Mouse (Mus musculus): ENCODE data around the gene Wfdc10. TPM values are rescaled to one million over a fixed set of nuclear protein-coding genes. Genes with fewer than 3 reads are reported as not detected.
"Not testable (repeated sequence)": the region's sequence is repeated elsewhere in the genome, so short reads cannot be mapped to it uniquely, and the experiment has no call there.

The Wfdc10 gene
- polyA plus RNA-seq (2016; fragmentation: Nextera tagmentation; extraction: Ambion mirVana): not detected in 2 replicates

- WGBS: 16% methylated on average over 11 of the region's 11 CpGs
- DNase-seq (ENCODE audit: low spot score): peak; percentile 72
- Histone ChIP-seq H3K27ac (replicated peaks) (no peak within 1 kb of the TSS), H3K4me3 (no peak within 1 kb of the TSS), H3K36me3 (replicated peaks) (no peaks in the 10 kb centered on the region), H3K27me3 (replicated peaks; ENCODE audit: low read depth, poor library complexity, severe bottlenecking) (no peaks in the 10 kb centered on the region), H3K9me3 (no peaks in the 10 kb centered on the region), H3K4me1 (no peaks in the 10 kb centered on the region)
Observed at GRCm38 (mm10) chr2:164655858-164656257, at the start of gene Wfdc10. Wfdc10 (plus strand) TSS chr2:164656046.

GRCm38 (mm10) chr2:164608781-164609180 lies 47.1 kb upstream of the Wfdc10 start:
- 80% methylated on average over 6 of the region's 6 CpGs for WGBS
- no peak overlapping the region for H3K4me3 ChIP-seq

GRCm38 (mm10) chr2:164613471-164613870 lies 42.4 kb upstream of the Wfdc10 start, which contains the start of the genes Wfdc6b and Wfdc8:
Wfdc6b (plus strand) TSS chr2:164613522.
Wfdc8 (minus strand) TSS chr2:164613626.
- H3K27ac ChIP-seq (replicated peaks); H3K27me3 ChIP-seq (replicated peaks; ENCODE audit: low read depth, poor library complexity, severe bottlenecking); H3K36me3 ChIP-seq (replicated peaks); H3K4me3 ChIP-seq; H3K9me3 ChIP-seq; DNase-seq (ENCODE audit: low spot score); H3K4me1 ChIP-seq: not testable (repeated sequence)
- 65% methylated on average over 8 of the region's 8 CpGs for WGBS

More at GRCm38 (mm10) chr2:164608781-164609180, 47.1 kb upstream of the Wfdc10 start:
- no peaks in the 10 kb centered on the region for H3K9me3 ChIP-seq
- H3K27ac ChIP-seq (replicated peaks): no peak overlapping the region
- no peaks in the 10 kb centered on the region for H3K36me3 ChIP-seq (replicated peaks)
- no peaks in the 10 kb centered on the region for H3K27me3 ChIP-seq (replicated peaks; ENCODE audit: low read depth, poor library complexity, severe bottlenecking)
- no peaks in the 10 kb centered on the region for H3K4me1 ChIP-seq
- no peak for DNase-seq (ENCODE audit: low spot score)

- H3K4me3 ChIP-seq: no peak overlapping the region
- H3K27ac ChIP-seq (replicated peaks): no peak overlapping the region
- H3K27me3 ChIP-seq (replicated peaks; ENCODE audit: low read depth, poor library complexity, severe bottlenecking): no peaks in the 10 kb centered on the region
- no peaks in the 10 kb centered on the region for H3K36me3 ChIP-seq (replicated peaks)
- no peaks in the 10 kb centered on the region for H3K9me3 ChIP-seq
- 92% methylated on average over 3 of the region's 3 CpGs for WGBS
- H3K4me1 ChIP-seq: no peaks in the 10 kb centered on the region
- DNase-seq (ENCODE audit: low spot score): no peak
Observed at GRCm38 (mm10) chr2:164615386-164615785, 40.5 kb upstream of the Wfdc10 start.

- H3K9me3 ChIP-seq: no peaks in the 10 kb centered on the region
- 68% methylated on average over 5 of the region's 5 CpGs for WGBS
- DNase-seq (ENCODE audit: low spot score): no peak
- no peak overlapping the region for H3K27ac ChIP-seq (replicated peaks)
- no peaks in the 10 kb centered on the region for H3K27me3 ChIP-seq (replicated peaks; ENCODE audit: low read depth, poor library complexity, severe bottlenecking)
- H3K4me3 ChIP-seq: no peak overlapping the region
- no peaks in the 10 kb centered on the region for H3K4me1 ChIP-seq
- H3K36me3 ChIP-seq (replicated peaks): no peaks in the 10 kb centered on the region
Observed at GRCm38 (mm10) chr2:164619050-164619449, 36.8 kb upstream of the Wfdc10 start.

- H3K36me3 ChIP-seq (replicated peaks): no peaks in the 10 kb centered on the region
- no peaks in the 10 kb centered on the region for H3K4me1 ChIP-seq
- H3K4me3 ChIP-seq: no peak overlapping the region
- H3K27ac ChIP-seq (replicated peaks): no peak overlapping the region
- no peak for DNase-seq (ENCODE audit: low spot score)
- H3K27me3 ChIP-seq (replicated peaks; ENCODE audit: low read depth, poor library complexity, severe bottlenecking): no peaks in the 10 kb centered on the region
- WGBS: 81% methylated on average over 4 of the region's 4 CpGs
- H3K9me3 ChIP-seq: no peaks in the 10 kb centered on the region
Observed at GRCm38 (mm10) chr2:164621775-164622174, 34.1 kb upstream of the Wfdc10 start.

- 76% methylated on average over 9 of the region's 9 CpGs for WGBS
- Histone ChIP-seq H3K4me1 (no peaks in the 10 kb centered on the region), H3K27ac (replicated peaks) (no peak overlapping the region), H3K27me3 (replicated peaks; ENCODE audit: low read depth, poor library complexity, severe bottlenecking) (no peaks in the 10 kb centered on the region), H3K36me3 (replicated peaks) (no peaks in the 10 kb centered on the region), H3K4me3 (no peak overlapping the region), H3K9me3 (no peaks in the 10 kb centered on the region)
- no peak for DNase-seq (ENCODE audit: low spot score)
Observed at GRCm38 (mm10) chr2:164635266-164635665, 20.6 kb upstream of the Wfdc10 start.

GRCm38 (mm10) chr2:164638696-164639095 lies 17.1 kb upstream of the Wfdc10 start, which contains the start of gene Wfdc16:
Wfdc16 (minus strand) TSS chr2:164638796.
- H3K4me3 ChIP-seq: no peak within 1 kb of the TSS
- no peak for DNase-seq (ENCODE audit: low spot score)
- no peaks in the 10 kb centered on the region for H3K27me3 ChIP-seq (replicated peaks; ENCODE audit: low read depth, poor library complexity, severe bottlenecking)
- 86% methylated on average over 3 of the region's 3 CpGs for WGBS
- H3K9me3 ChIP-seq: no peaks in the 10 kb centered on the region
- H3K4me1 ChIP-seq: no peaks in the 10 kb centered on the region
- H3K36me3 ChIP-seq (replicated peaks): no peaks in the 10 kb centered on the region
- H3K27ac ChIP-seq (replicated peaks): no peak within 1 kb of the TSS

GRCm38 (mm10) chr2:164641129-164641528 lies 14.7 kb upstream of the Wfdc10 start:
- Histone ChIP-seq H3K9me3 (no peaks in the 10 kb centered on the region), H3K27ac (replicated peaks) (no peak overlapping the region), H3K27me3 (replicated peaks; ENCODE audit: low read depth, poor library complexity, severe bottlenecking) (no peaks in the 10 kb centered on the region), H3K36me3 (replicated peaks) (no peaks in the 10 kb centered on the region), H3K4me1 (no peaks in the 10 kb centered on the region), H3K4me3 (no peak overlapping the region)
- WGBS: 71% methylated on average over 7 of the region's 7 CpGs
- DNase-seq (ENCODE audit: low spot score): no peak

- Histone ChIP-seq H3K9me3 (no peaks in the 10 kb centered on the region), H3K4me1 (no peaks in the 10 kb centered on the region), H3K4me3 (no peak overlapping the region), H3K27ac (replicated peaks) (no peak overlapping the region), H3K36me3 (replicated peaks) (no peaks in the 10 kb centered on the region), H3K27me3 (replicated peaks; ENCODE audit: low read depth, poor library complexity, severe bottlenecking) (no peaks in the 10 kb centered on the region)
- 85% methylated on average over 13 of the region's 13 CpGs for WGBS
- DNase-seq (ENCODE audit: low spot score): no peak
Observed at GRCm38 (mm10) chr2:164641881-164642673, 13.8 kb upstream of the Wfdc10 start.

GRCm38 (mm10) chr2:164656483-164656882 lies 637 bp downstream of the Wfdc10 start, which contains the start of gene Wfdc9:
Wfdc9 (minus strand) TSS chr2:164656583.
- Histone ChIP-seq H3K36me3 (replicated peaks) (no peaks in the 10 kb centered on the region), H3K9me3 (no peaks in the 10 kb centered on the region), H3K4me1 (no peaks in the 10 kb centered on the region), H3K27me3 (replicated peaks; ENCODE audit: low read depth, poor library complexity, severe bottlenecking) (no peaks in the 10 kb centered on the region), H3K27ac (replicated peaks) (no peak within 1 kb of the TSS), H3K4me3 (no peak within 1 kb of the TSS)
- 82% methylated on average over 9 of the region's 9 CpGs for WGBS
- no peak for DNase-seq (ENCODE audit: low spot score)

- H3K9me3 ChIP-seq: 0 out of 2 replicates have a peak, but pooled peaks cover 5% of the 10 kb centered on the region
- H3K27ac ChIP-seq (replicated peaks): no peak overlapping the region
- H3K36me3 ChIP-seq (replicated peaks): no peaks in the 10 kb centered on the region
- H3K4me3 ChIP-seq: no peak overlapping the region
- no peaks in the 10 kb centered on the region for H3K4me1 ChIP-seq
- H3K27me3 ChIP-seq (replicated peaks; ENCODE audit: low read depth, poor library complexity, severe bottlenecking): no peaks in the 10 kb centered on the region
- DNase-seq (ENCODE audit: low spot score): no peak
- WGBS: 85% methylated on average over 7 of the region's 7 CpGs
Observed at GRCm38 (mm10) chr2:164664851-164665250, 9.0 kb downstream of the Wfdc10 start.

- Histone ChIP-seq H3K4me3 (no peak overlapping the region), H3K4me1 (no peaks in the 10 kb centered on the region), H3K27me3 (replicated peaks; ENCODE audit: low read depth, poor library complexity, severe bottlenecking) (no peaks in the 10 kb centered on the region), H3K27ac (replicated peaks) (no peak overlapping the region), H3K9me3 (0 out of 2 replicates have a peak, but pooled peaks cover 5% of the 10 kb centered on the region), H3K36me3 (replicated peaks) (no peaks in the 10 kb centered on the region)
- no peak for DNase-seq (ENCODE audit: low spot score)
- 87% methylated on average over 5 of the region's 5 CpGs for WGBS
Observed at GRCm38 (mm10) chr2:164670261-164670660, 14.4 kb downstream of the Wfdc10 start.

Data from embryonic facial prominence, embryonic 10.5 days (tissue).